In genomic region chr4:133552768-133553447, GRCm38 (mm10) we compare ENCODE assay signal across 12 mouse cellular contexts. TPM values are rescaled to one million over a fixed set of nuclear protein-coding genes. Genes with fewer than 3 reads are reported as not detected.
DNase-seq lines count a peak whose midpoint lies in the region; ATAC-seq and TF ChIP-seq lines count a peak whose summit lies in the region.
"Had no signal": no experiment of that assay in that cellular context is flagged by ENCODE, and none has a peak within 500 bp of the region (broad histone marks: within the 10 kb centered on the region; RNA-seq: fewer than 3 reads in every experiment).

Gene Nr0b2, plus strand, starts transcription at chr4:133553376.

- peaks cover 0 to 6% of the 10 kb centered on the region in 2 experiments; a peak in 1 of 4 replicates for H3K4me1 ChIP-seq in ES-E14 (ENCODE audit: control insufficient read depth in 2 of 2, insufficient read depth in 2 of 2, low read length in 2 of 2, poor library complexity in 1 of 2)
- H3K4me1 ChIP-seq in heart, embryonic 11.5 days (ENCODE audit: control insufficient read depth, insufficient read depth, low read length): peaks cover 8% of the 10 kb centered on the region
- H3K4me1 ChIP-seq in liver, embryonic 12.5 days: peaks cover 25% of the 10 kb centered on the region
- no peaks in the 10 kb centered on the region for H3K4me1 ChIP-seq in forebrain, embryonic 15.5 days
- H3K4me1 ChIP-seq: forebrain, embryonic 13.5 days had no signal

- 0 out of 2 replicates have a peak within 1 kb of the TSS, but pooled peaks have one; percentile 44 for H3K9ac ChIP-seq in ES-E14 (ENCODE audit: insufficient read depth, low read depth, low read length, poor library complexity, severe bottlenecking)
- H3K9ac ChIP-seq in heart, embryonic 11.5 days (ENCODE audit: low read depth, low read length): peak within 1 kb of the TSS; percentile 29
- no peak within 1 kb of the TSS for H3K9ac ChIP-seq in liver, embryonic 12.5 days
- no peak within 1 kb of the TSS for H3K9ac ChIP-seq in forebrain, embryonic 15.5 days (replicated peaks)
- H3K9ac ChIP-seq: forebrain, embryonic 13.5 days had no signal

- peak within 1 kb of the TSS; percentile 60 for H3K4me2 ChIP-seq in heart, embryonic 11.5 days
- H3K4me2 ChIP-seq in liver, embryonic 12.5 days: peak within 1 kb of the TSS; percentile 11
- no peak within 1 kb of the TSS for H3K4me2 ChIP-seq in forebrain, embryonic 15.5 days (replicated peaks)
- H3K4me2 ChIP-seq: forebrain, embryonic 13.5 days had no signal

- H3K27ac ChIP-seq in ES-E14 (ENCODE audit: insufficient read depth, low read depth, low read length, poor library complexity, severe bottlenecking): no peak within 1 kb of the TSS
- H3K27ac ChIP-seq in heart, embryonic 11.5 days (ENCODE audit: low read depth, low read length): peak within 1 kb of the TSS; percentile 84
- H3K27ac ChIP-seq in liver, embryonic 12.5 days: no peak within 1 kb of the TSS
- no peak within 1 kb of the TSS for H3K27ac ChIP-seq in left cerebral cortex, adult 2 months
- no peak within 1 kb of the TSS for H3K27ac ChIP-seq in forebrain, embryonic 15.5 days (replicated peaks)
- H3K27ac ChIP-seq: forebrain, embryonic 13.5 days had no signal

- 0 out of 2 replicates have a peak, but pooled peaks have one; percentile 22 for ATAC-seq in heart, embryonic 11.5 days (replicated peaks; ENCODE audit: insufficient number of reproducible peaks, low FRiP score, low TSS enrichment)
- no peak for ATAC-seq in liver, embryonic 12.5 days
- no peak for ATAC-seq in forebrain, embryonic 15.5 days (replicated peaks)
- ATAC-seq: forebrain, embryonic 13.5 days had no signal

- intact Hi-C loops in left cerebral cortex, adult 2 months (cut with DNase I): no loop called here

- H3K27me3 ChIP-seq in heart, embryonic 11.5 days (ENCODE audit: control insufficient read depth, insufficient read depth, low read length): peaks cover 8% of the 10 kb centered on the region
- H3K27me3 ChIP-seq in liver, embryonic 12.5 days (replicated peaks): 0 out of 2 replicates have a peak, but pooled peaks cover 13% of the 10 kb centered on the region
- 0 out of 2 replicates have a peak, but pooled peaks cover 9% of the 10 kb centered on the region for H3K27me3 ChIP-seq in forebrain, embryonic 15.5 days

- DNase-seq in cerebellum, adult 11-12 months: peak; percentile 32
- no peak for DNase-seq in cerebellum, adult 9-10 months
- DNase-seq in ES-E14 (ENCODE audit: low read depth, low spot score): no peak
- no peak for DNase-seq in left cerebral cortex, adult 2 months (ENCODE audit: extremely low spot score in 1 of 2, low spot score in 2 of 2)
- no peak for DNase-seq in urinary bladder, postnatal 14 days (ENCODE audit: low spot score)
- DNase-seq: thymus, postnatal 25 days had no signal

- 45% methylated on average over 10 of the region's 10 CpGs for WGBS in heart, embryonic 11.5 days (ENCODE audit: insufficient replicate concordance)
- WGBS in liver, embryonic 12.5 days (ENCODE audit: insufficient replicate concordance): 40% methylated on average over 10 of the region's 10 CpGs
- 79% methylated on average over 10 of the region's 10 CpGs for WGBS in forebrain, embryonic 15.5 days

- in situ Hi-C loops in ES-E14 (cut with MboI; ENCODE audit: low sequenced_read_pairs in 2 of 2, unreplicated experiment in 2 of 2): no loop called here

- H3K4me3 ChIP-seq in ES-E14 (ENCODE audit: insufficient read depth in 1 of 2, low read depth in 1 of 2, low read length in 2 of 2, poor library complexity in 1 of 2, severe bottlenecking in 1 of 2): peak within 1 kb of the TSS; percentile 16 to 50; a peak in 3 of 4 replicates
- peak within 1 kb of the TSS; percentile 35 for H3K4me3 ChIP-seq in heart, embryonic 11.5 days (ENCODE audit: low read depth, low read length)
- no peak within 1 kb of the TSS for H3K4me3 ChIP-seq in liver, embryonic 12.5 days
- H3K4me3 ChIP-seq in left cerebral cortex, adult 2 months: no peak within 1 kb of the TSS
- no peak within 1 kb of the TSS for H3K4me3 ChIP-seq in forebrain, embryonic 15.5 days
- H3K4me3 ChIP-seq: forebrain, embryonic 13.5 days had no signal

- no peaks in the 10 kb centered on the region for H3K9me3 ChIP-seq in ES-E14 (ENCODE audit: control insufficient read depth, insufficient read depth, low read depth, low read length)
- H3K9me3 ChIP-seq in heart, embryonic 11.5 days (replicated peaks; ENCODE audit: control insufficient read depth, low read length): no peaks in the 10 kb centered on the region
- no peaks in the 10 kb centered on the region for H3K9me3 ChIP-seq in liver, embryonic 12.5 days (replicated peaks)
- no peaks in the 10 kb centered on the region for H3K9me3 ChIP-seq in forebrain, embryonic 15.5 days
- H3K9me3 ChIP-seq: forebrain, embryonic 13.5 days had no signal

- TF ChIP-seq CTCF in left cerebral cortex, adult 2 months (IDR thresholded peaks at IDR 0.05): no peak

- H3K36me3 ChIP-seq in ES-E14 (ENCODE audit: control insufficient read depth, insufficient read depth, low read length, poor library complexity, severe bottlenecking): no peaks in the 10 kb centered on the region
- H3K36me3 ChIP-seq in heart, embryonic 11.5 days (ENCODE audit: control insufficient read depth, insufficient read depth, low read length): no peaks in the 10 kb centered on the region
- H3K36me3 ChIP-seq in liver, embryonic 12.5 days: no peaks in the 10 kb centered on the region
- no peaks in the 10 kb centered on the region for H3K36me3 ChIP-seq in forebrain, embryonic 15.5 days

TF ChIP-seq in ES-E14, 5 proteins besides CTCF, POLR2A, EP300 and RAD21:
- no peak for TF ChIP-seq CHD2 (IDR thresholded peaks at IDR 0.05; ENCODE audit: low read depth, low read length)
- no peak for TF ChIP-seq ZC3H11A (IDR thresholded peaks at IDR 0.05; ENCODE audit: borderline replicate concordance, low read depth, low read length)
- TF ChIP-seq ZNF384 (IDR thresholded peaks at IDR 0.05; ENCODE audit: low read depth, low read length): peak; percentile 37; the same call in 1 of the 2 replicates
TF ChIP-seq in ES-E14: peak in this region for 1.

RNA-seq across cellular contexts. Expression of gene Nr0b2, which starts in this region (rescaled TPM):
- 0.31 and 0.32 TPM in 2 replicates for total RNA-seq in ES-E14 (2012; rRNA removed)
- polyA plus RNA-seq in heart, embryonic 11.5 days (2014; fragmentation: Nextera tagmentation; extraction: Ambion mirVana): 9.6 and 11.0 TPM in 2 replicates
- 0.56 and 0.77 TPM in 2 replicates for polyA plus RNA-seq in liver, embryonic 12.5 days (2016; fragmentation: Nextera tagmentation; extraction: Ambion mirVana)
- total RNA-seq in left cerebral cortex, adult 2 months (2021): not detected
- not detected in 2 replicates for polyA plus RNA-seq in forebrain, embryonic 15.5 days (2015; fragmentation: Nextera tagmentation; extraction: Ambion mirVana)
- polyA plus RNA-seq: brain, embryonic 14.5 days; forebrain, embryonic 13.5 days; limb, embryonic 11.5 days had no signal

Comparison
In these comparisons a context has a peak if more than half of its experiments do, and no peak if none do; other contexts are left out.
1. H3K4me3 ChIP-seq: peak in ES-E14 (2 of 2) and heart, embryonic 11.5 days (single experiment); none in liver, embryonic 12.5 days (single experiment), left cerebral cortex, adult 2 months (single experiment) and forebrain, embryonic 15.5 days (single experiment).
2. H3K9ac ChIP-seq: peak in ES-E14 (single experiment) and heart, embryonic 11.5 days (single experiment); none in liver, embryonic 12.5 days (single experiment) and forebrain, embryonic 15.5 days (single experiment).